Mouse (Mus musculus) stomach, postnatal 0 days (tissue): ENCODE data around the gene Nploc4. TPM values are rescaled to one million over a fixed set of nuclear protein-coding genes. Genes with fewer than 3 reads are reported as not detected.

Experiments used
- ATAC-seq: fragments of 200-750 bp; cut with Nextera tagmentation; 2 replicates; pipeline ENCODE4 v1.8.0; 2017; ENCODE audit not compliant: low FRiP score, low TSS enrichment
- DNase-seq: peaks from one replicate; pipeline ENCODE4 v3.0.0-alpha.2; 2016; ENCODE audit warnings: low spot score
- H3K27ac ChIP-seq: fragments of 300-500 bp; sonication (generic); replicated peaks from 2 replicates; pipeline ENCODE4 v1.5.1; 2014; ENCODE audit warnings: mild to moderate bottlenecking, control low read depth
- H3K27me3 ChIP-seq: fragments of 300-500 bp; sonication (generic); 2 replicates; pipeline ENCODE4 v1.6.1; 2014; ENCODE audit warnings: low read length; ENCODE audit not compliant: control insufficient read depth, insufficient read depth
- H3K36me3 ChIP-seq: fragments of 300-500 bp; sonication (generic); 2 replicates; pipeline ENCODE4 v1.6.1; 2014; ENCODE audit warnings: low read length, mixed read lengths; ENCODE audit not compliant: control insufficient read depth, insufficient read depth
- H3K4me1 ChIP-seq: fragments of 300-500 bp; sonication (generic); replicated peaks from 2 replicates; pipeline ENCODE4 v1.6.1; 2014; ENCODE audit warnings: antibody characterized with exemption; ENCODE audit not compliant: control insufficient read depth, insufficient read depth
- H3K4me2 ChIP-seq: fragments of 300-500 bp; sonication (generic); replicated peaks from 2 replicates; pipeline ENCODE4 v1.6.1; 2014; ENCODE audit warnings: low read depth, mild to moderate bottlenecking, control low read depth, moderate library complexity
- H3K4me3 ChIP-seq: fragments of 300-500 bp; sonication (generic); 2 replicates; pipeline ENCODE4 v1.5.1; 2014; ENCODE audit warnings: low read depth, low read length, control low read depth
- H3K9ac ChIP-seq: fragments of 300-500 bp; sonication (generic); 2 replicates; pipeline ENCODE4 v1.6.1; 2014; ENCODE audit warnings: mild to moderate bottlenecking, low read length, control low read depth, mixed read lengths
- H3K9me3 ChIP-seq: fragments of 300-500 bp; sonication (generic); 2 replicates; pipeline ENCODE4 v1.6.1; 2016; ENCODE audit warnings: low read length; ENCODE audit not compliant: control insufficient read depth
- CTCF ChIP-seq: IDR thresholded peaks from 2 replicates; pipeline ENCODE4 v1.5.1; 2016; ENCODE audit warnings: antibody characterized with exemption, low read depth, mild to moderate bottlenecking, moderate library complexity
- EP300 ChIP-seq: optimal IDR thresholded peaks from 2 replicates; pipeline ENCODE3; 2016; ENCODE audit warnings: antibody characterized with exemption
- WGBS: fragments of 180-500 bp; shearing (Covaris S2); extraction: QIAGEN DNeasy Blood & Tissue Kit; methylation state at CpG from one replicate; pipeline ENCODE4 v1.1.7; 2014; 5-methylcytosine and 5-hydroxymethylcytosine counted together
- polyA plus RNA-seq: library from polyadenylated mRNA; unstranded; fragments of >200 nt; fragmentation: Nextera tagmentation; extraction: Ambion mirVana; gene quantifications from 2 replicates; pipeline ENCODE4 v1.2.1, GENCODE M21; 2015

The Nploc4 gene
- polyA plus RNA-seq, 1 experiment from 2014 or later = 15.7 TPM

DNA sequence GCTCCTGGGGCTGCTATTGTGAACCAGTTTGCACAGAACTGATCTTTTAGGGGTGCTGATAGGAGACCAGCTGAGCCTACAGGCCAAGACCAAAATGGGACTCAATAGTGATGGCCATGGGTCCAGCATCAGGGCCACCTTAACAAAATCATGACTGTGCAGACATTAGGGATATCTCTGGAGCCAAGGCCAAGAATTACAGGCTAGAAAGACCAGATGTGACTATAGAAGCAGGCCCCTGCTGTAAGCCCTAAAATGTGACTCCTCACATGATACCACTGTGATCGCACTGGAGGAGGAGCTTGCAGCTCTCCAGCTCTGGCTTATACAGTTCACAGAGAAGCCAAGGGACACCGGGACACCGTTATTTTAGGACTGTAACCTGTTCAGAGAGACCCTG is 4.8 kb upstream of the Nploc4 start, which contains the start of gene Tspan10:
Gene Tspan10 (plus strand): TSS at position 301 of the 400 bp plus-strand sequence.
- ATAC-seq = no peak
- no peaks in the 10 kb centered on the region for H3K4me1 ChIP-seq
- no peak within 1 kb of the TSS for H3K9ac ChIP-seq
- H3K4me3 ChIP-seq = no peak within 1 kb of the TSS
- H3K9me3 ChIP-seq = no peaks in the 10 kb centered on the region
- WGBS = 89% methylated on average over 3 of the region's 3 CpGs
- H3K4me2 ChIP-seq = no peak within 1 kb of the TSS
- no peak for DNase-seq
- no peaks in the 10 kb centered on the region for H3K36me3 ChIP-seq
- no peaks in the 10 kb centered on the region for H3K27me3 ChIP-seq
- TF ChIP-seq CTCF = no peak
- TF ChIP-seq EP300 = no peak
- no peak within 1 kb of the TSS for H3K27ac ChIP-seq

DNA sequence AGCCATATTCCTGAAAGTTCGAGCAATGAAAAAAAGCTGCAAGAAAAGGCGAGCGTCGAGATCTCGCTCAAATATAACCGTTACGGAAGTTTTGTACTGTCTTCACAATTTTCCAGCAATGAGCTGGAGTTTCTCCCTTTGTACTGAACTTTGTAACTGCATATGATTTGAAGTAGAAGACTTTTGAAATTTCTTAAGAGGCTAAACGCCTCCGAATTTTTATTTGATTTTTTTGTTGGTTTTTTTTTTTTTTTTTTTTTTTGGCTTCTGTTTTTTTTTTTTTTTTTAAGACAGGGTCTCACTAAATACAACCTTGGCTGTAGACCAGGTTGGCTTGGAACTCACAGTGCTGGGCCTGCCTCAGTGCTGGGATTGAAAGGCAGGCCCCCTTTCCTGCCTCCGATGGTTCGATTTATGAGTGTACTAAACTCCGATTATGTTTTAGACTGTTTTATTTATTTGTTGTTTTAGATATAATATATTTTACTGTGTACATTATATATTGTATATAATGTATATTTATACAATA is 413 bp upstream of the Nploc4 start:
- H3K9me3 ChIP-seq = no peaks in the 10 kb centered on the region
- ATAC-seq (no peak), DNase-seq (no peak)
- TF ChIP-seq CTCF = no peak
- no peak for TF ChIP-seq EP300
- H3K4me1 ChIP-seq = no peaks in the 10 kb centered on the region
- H3K4me2 ChIP-seq = peak overlapping the region; percentile 80
- H3K4me3 ChIP-seq = peak overlapping the region; percentile 99
- peak overlapping the region; percentile 95 for H3K9ac ChIP-seq
- peaks cover 5% of the 10 kb centered on the region for H3K36me3 ChIP-seq
- H3K27me3 ChIP-seq = no peaks in the 10 kb centered on the region
- 20% methylated on average over 12 of the region's 12 CpGs for WGBS
- peak overlapping the region; percentile 86 for H3K27ac ChIP-seq

- H3K4me3 ChIP-seq = no peak overlapping the region
- no peak for ATAC-seq
- H3K4me2 ChIP-seq = no peak overlapping the region
- H3K4me1 ChIP-seq = no peaks in the 10 kb centered on the region
- DNase-seq = no peak
- peaks cover 28% of the 10 kb centered on the region for H3K36me3 ChIP-seq
- H3K27ac ChIP-seq = no peak overlapping the region
- H3K27me3 ChIP-seq = no peaks in the 10 kb centered on the region
- no peaks in the 10 kb centered on the region for H3K9me3 ChIP-seq
- H3K9ac ChIP-seq = no peak overlapping the region
- 79% methylated on average over 3 of the region's 3 CpGs for WGBS
- TF ChIP-seq CTCF (no peak), EP300 (no peak)
Observed at GRCm38 (mm10) chr11:120426727-120427126, 10.8 kb downstream of the Nploc4 start.

- peaks cover 29% of the 10 kb centered on the region for H3K36me3 ChIP-seq
- 52% methylated on average over 9 of the region's 9 CpGs for WGBS
- TF ChIP-seq CTCF (peak; percentile 82), EP300 (no peak)
- no peaks in the 10 kb centered on the region for H3K4me1 ChIP-seq
- peak; percentile 70 for DNase-seq
- peak; percentile 53; the same call in 1 of the 2 replicates for ATAC-seq
- H3K27me3 ChIP-seq = no peaks in the 10 kb centered on the region
- H3K4me2 ChIP-seq = no peak overlapping the region
- H3K9me3 ChIP-seq = no peaks in the 10 kb centered on the region
- no peak overlapping the region for H3K9ac ChIP-seq
- no peak overlapping the region for H3K27ac ChIP-seq
- no peak overlapping the region for H3K4me3 ChIP-seq
Observed at GRCm38 (mm10) chr11:120423569-120424295, 13.8 kb downstream of the Nploc4 start.

DNA sequence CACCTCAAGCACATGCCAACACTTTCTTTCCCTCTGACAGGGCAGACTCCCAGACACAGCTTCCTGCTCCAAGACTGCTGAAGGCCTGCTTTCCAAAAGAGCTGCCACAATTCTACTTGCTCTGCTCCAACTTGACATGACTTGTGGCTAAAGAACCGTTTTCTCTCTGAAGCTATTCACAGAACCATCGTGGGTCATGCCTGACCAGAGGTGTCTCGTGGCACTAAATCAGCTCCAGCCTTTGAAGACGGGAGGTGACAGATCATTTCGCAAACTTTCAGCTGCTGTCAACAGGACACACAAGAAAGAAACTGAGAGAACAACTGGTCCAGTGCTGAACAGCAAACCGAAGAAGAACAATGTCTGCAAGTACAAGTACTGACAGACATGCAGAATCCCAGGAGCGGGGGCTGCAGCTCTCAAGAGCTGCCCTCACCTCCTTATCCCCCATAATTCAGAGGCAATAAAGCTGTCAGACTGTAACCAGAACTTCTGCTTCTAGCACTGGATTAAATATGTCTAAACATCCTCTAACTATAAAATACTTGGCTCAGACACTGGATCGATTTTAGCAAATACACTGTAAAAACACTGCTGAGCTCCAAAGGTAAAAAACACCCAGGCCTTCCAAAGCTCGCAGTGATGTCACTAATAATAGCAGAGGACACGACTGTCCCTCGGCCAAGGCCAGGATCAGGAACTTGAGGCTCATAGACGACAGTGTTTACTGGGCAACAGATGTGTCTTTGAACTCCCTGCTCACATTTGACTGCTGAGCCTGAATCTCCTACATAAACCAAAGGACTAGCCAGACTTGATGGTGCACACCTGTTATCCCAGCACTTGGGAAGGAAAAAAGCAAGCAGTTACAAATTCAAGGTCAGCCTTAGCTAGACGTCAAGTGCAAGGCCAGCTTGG is 14.6 kb downstream of the Nploc4 start:
- Histone ChIP-seq H3K4me2 (no peak overlapping the region), H3K4me1 (no peaks in the 10 kb centered on the region), H3K4me3 (no peak overlapping the region), H3K27ac (no peak overlapping the region; the same call in 1 of the 2 replicates), H3K36me3 (peaks cover 29% of the 10 kb centered on the region), H3K9ac (no peak overlapping the region), H3K27me3 (no peaks in the 10 kb centered on the region), H3K9me3 (no peaks in the 10 kb centered on the region)
- DNase-seq (no peak), ATAC-seq (peak; percentile 4; the same call in 1 of the 2 replicates)
- WGBS = 47% methylated on average over 13 of the region's 13 CpGs
- TF ChIP-seq CTCF (no peak), EP300 (no peak)
